Mouse (Mus musculus) kidney, adult 2 months (tissue): ENCODE data around the gene Zfp646.

Experiments used
- CTCF ChIP-seq: fragments of 200-500 bp; conservative IDR thresholded peaks from 2 replicates; pipeline ENCODE4 v1.5.1; 2011; ENCODE audit warnings: low read depth, mild to moderate bottlenecking, control low read depth, low read length, moderate library complexity, mixed read lengths; ENCODE audit not compliant: insufficient read depth, insufficient read length
- POLR2A ChIP-seq: fragments of 200-500 bp; IDR thresholded peaks from one replicate; pipeline ENCODE4 v1.6.1; 2011; ENCODE audit warnings: low read depth, low read length, control low read depth

- TF ChIP-seq POLR2A (peak; percentile 46), CTCF (no peak)
Measured at GRCm38 (mm10) chr7:127841340-127842000, 34.6 kb upstream of the Zfp646 start.
